Mouse (Mus musculus) MEL (cell line): ENCODE measurements around the gene Ghrl. TPM values are rescaled to one million over a fixed set of nuclear protein-coding genes. Genes with fewer than 3 reads are reported as not detected.

Source experiments
- DNase-seq: peaks from one replicate; pipeline ENCODE4 v3.0.0; 2011; ENCODE audit warnings: low read depth, low spot score
- H3K27ac ChIP-seq: 2 replicates; pipeline ENCODE4 v1.5.1; 2012; ENCODE audit warnings: low read depth, mild to moderate bottlenecking, control low read depth, low read length, moderate library complexity; ENCODE audit not compliant: control insufficient read depth
- H3K27me3 ChIP-seq, 2 experiments: fragments of 150-350 bp in 1 of 2; sonication (generic) in 1 of 2; 2 replicates each; pipeline ENCODE4 v1.6.1; 2012; ENCODE audit warnings: low read length in 2 of 2, mild to moderate bottlenecking in 2 of 2, improper control_type of control experiment in 1 of 2, moderate library complexity in 1 of 2; ENCODE audit not compliant: insufficient read depth in 2 of 2, control insufficient read depth in 1 of 2
- H3K36me3 ChIP-seq, 2 experiments: 2 replicates each; pipeline ENCODE4 v1.6.1; 2012 to 2014; ENCODE audit warnings: low read length in 2 of 2, improper control_type of control experiment in 1 of 2, inconsistent platforms in 1 of 2, mild to moderate bottlenecking in 1 of 2; ENCODE audit not compliant: insufficient read depth in 2 of 2, control insufficient read depth in 1 of 2
- H3K4me1 ChIP-seq, 2 experiments: fragments of 150-350 bp in 1 of 2; sonication (generic) in 1 of 2; 2 replicates each; pipeline ENCODE4 v1.6.1; 2012; ENCODE audit warnings: low read length in 2 of 2, improper control_type of control experiment in 1 of 2, mild to moderate bottlenecking in 1 of 2; ENCODE audit not compliant: insufficient read depth in 2 of 2, control insufficient read depth in 1 of 2
- H3K4me3 ChIP-seq, 2 experiments: fragments of 150-350 bp in 1 of 2; sonication (generic) in 1 of 2; 2 replicates each; pipeline ENCODE4 v1.5.1; 2012; ENCODE audit warnings: low read depth in 2 of 2, low read length in 2 of 2, mild to moderate bottlenecking in 2 of 2, moderate library complexity in 2 of 2, control low read depth in 1 of 2, improper control_type of control experiment in 1 of 2; ENCODE audit not compliant: control insufficient read depth in 1 of 2, insufficient read depth in 1 of 2
- H3K79me2 ChIP-seq: 2 replicates; pipeline ENCODE4 v1.6.1; 2012; ENCODE audit warnings: mild to moderate bottlenecking, low read length, moderate library complexity; ENCODE audit not compliant: control insufficient read depth, poor library complexity, insufficient read depth
- H3K9ac ChIP-seq: 2 replicates; pipeline ENCODE4 v1.6.1; 2012; ENCODE audit warnings: low read depth, mild to moderate bottlenecking, control low read depth, low read length, moderate library complexity; ENCODE audit not compliant: control insufficient read depth, poor library complexity, severe bottlenecking
- H3K9me3 ChIP-seq: fragments of 150-350 bp; sonication (generic); replicated peaks from 2 replicates; pipeline ENCODE4 v1.6.1; 2012; ENCODE audit warnings: mild to moderate bottlenecking, low read length, improper control_type of control experiment, moderate library complexity; ENCODE audit not compliant: insufficient read depth
- CHD1 ChIP-seq: IDR thresholded peaks from 2 replicates; pipeline ENCODE4 v1.6.1; 2012; ENCODE audit warnings: low read depth, mild to moderate bottlenecking, inconsistent platforms, low read length, improper control_type of control experiment
- CTCF ChIP-seq, 3 experiments: IDR thresholded peaks in 2 of 3; conservative IDR thresholded peaks in 1 of 3; 2 replicates each; pipeline ENCODE4 v1.5.1; 2011 to 2012; ENCODE audit warnings: low read length in 3 of 3, low read depth in 2 of 3, mild to moderate bottlenecking in 2 of 3, improper control_type of control experiment in 1 of 3, inconsistent platforms in 1 of 3, mixed read lengths in 1 of 3, moderate library complexity in 1 of 3; ENCODE audit not compliant: control insufficient read depth in 1 of 3, insufficient read depth in 1 of 3, poor library complexity in 1 of 3, severe bottlenecking in 1 of 3
- ELF1 ChIP-seq: IDR thresholded peaks from 2 replicates; pipeline ENCODE4 v1.6.1; 2014; ENCODE audit warnings: low read depth, mild to moderate bottlenecking, inconsistent platforms, low read length, improper control_type of control experiment, moderate library complexity
- EP300 ChIP-seq, 2 experiments: IDR thresholded peaks; 2 replicates each; pipeline ENCODE4 v1.6.1; 2011; ENCODE audit warnings: improper control_type of control experiment in 2 of 2, low read length in 2 of 2, low read depth in 1 of 2, mild to moderate bottlenecking in 1 of 2
- GABPA ChIP-seq: IDR thresholded peaks from 2 replicates; pipeline ENCODE4 v1.6.1; 2012; ENCODE audit warnings: low read depth, mild to moderate bottlenecking, inconsistent platforms, low read length, improper control_type of control experiment, moderate library complexity
- JUND ChIP-seq: IDR thresholded peaks from 2 replicates; pipeline ENCODE4 v1.6.1; 2011; ENCODE audit warnings: low read depth, mild to moderate bottlenecking, improper control_type of control experiment, low read length
- KAT2A ChIP-seq: conservative IDR thresholded peaks from 2 replicates; pipeline ENCODE4 v1.6.1; 2012; ENCODE audit warnings: low read depth, low read length, improper control_type of control experiment, inconsistent platforms
- MAZ ChIP-seq: IDR thresholded peaks from 2 replicates; pipeline ENCODE4 v1.6.1; 2012; ENCODE audit warnings: low read depth, mild to moderate bottlenecking, inconsistent platforms, low read length, improper control_type of control experiment
- MEF2A ChIP-seq: IDR thresholded peaks from 2 replicates; pipeline ENCODE4 v1.6.1; 2014; ENCODE audit warnings: low read depth, mild to moderate bottlenecking, inconsistent platforms, low read length, improper control_type of control experiment; ENCODE audit not compliant: poor library complexity, insufficient replicate concordance, severe bottlenecking; ENCODE audit errors: extremely low read depth
- MXI1 ChIP-seq: IDR thresholded peaks from 2 replicates; pipeline ENCODE4 v1.6.1; 2011; ENCODE audit warnings: mild to moderate bottlenecking, low read depth, low read length, improper control_type of control experiment
- MYB ChIP-seq: IDR thresholded peaks from 2 replicates; pipeline ENCODE4 v1.6.1; 2011; ENCODE audit warnings: mild to moderate bottlenecking, low read depth, low read length, improper control_type of control experiment
- POLR2A ChIP-seq, 2 experiments: IDR thresholded peaks; 2 replicates each; pipeline ENCODE4 v1.6.1; 2011 to 2012; ENCODE audit warnings: low read length in 2 of 2, mild to moderate bottlenecking in 2 of 2, control low read depth in 1 of 2, improper control_type of control experiment in 1 of 2, low read depth in 1 of 2, moderate library complexity in 1 of 2; ENCODE audit not compliant: control insufficient read depth in 1 of 2, insufficient read depth in 1 of 2, poor library complexity in 1 of 2
- SIN3A ChIP-seq: IDR thresholded peaks from 2 replicates; pipeline ENCODE4 v1.6.1; 2012; ENCODE audit warnings: low read length, improper control_type of control experiment, inconsistent platforms
- TBP ChIP-seq: IDR thresholded peaks from 2 replicates; pipeline ENCODE4 v1.8.0; 2011; ENCODE audit warnings: low read depth, low read length, improper control_type of control experiment
- USF1 ChIP-seq: IDR thresholded peaks from 2 replicates; pipeline ENCODE4 v1.6.1; 2014; ENCODE audit warnings: low read depth, mild to moderate bottlenecking, inconsistent platforms, low read length, improper control_type of control experiment, moderate library complexity
- USF2 ChIP-seq, 2 experiments: IDR thresholded peaks; 2 replicates each; pipeline ENCODE4 v1.6.1; 2011 to 2012; ENCODE audit warnings: improper control_type of control experiment in 2 of 2, low read length in 2 of 2, borderline replicate concordance in 1 of 2, inconsistent platforms in 1 of 2, low read depth in 1 of 2, mild to moderate bottlenecking in 1 of 2; ENCODE audit not compliant: insufficient read depth in 1 of 2
- ZMIZ1 ChIP-seq: IDR thresholded peaks from 2 replicates; pipeline ENCODE4 v1.6.1; 2012; ENCODE audit warnings: low read depth, mild to moderate bottlenecking, inconsistent platforms, low read length, improper control_type of control experiment, moderate library complexity
- polyA plus RNA-seq, 2 experiments: library from polyadenylated mRNA; stranded (reverse) in 1 of 2; unstranded in 1 of 2; fragments of >175 nt in 1 of 2; fragments of >200 nt in 1 of 2; gene quantifications; 2 replicates each; pipeline versions ENCODE4 v1.2.1 to v1.2.4; 2012; ENCODE audit warnings: low replicate concordance in 2 of 2, low read depth in 1 of 2; ENCODE audit not compliant: insufficient read length in 2 of 2, insufficient read depth in 1 of 2, missing spikeins in 1 of 2
- total RNA-seq: library from RNA; depleted of rRNA; stranded (reverse); fragments of 300-350 nt; gene quantifications from 2 replicates; pipeline ENCODE4 v1.2.3, GENCODE M21; 2012

Ghrl gene
- total and polyA plus RNA-seq, 3 experiments: 0.81 to 2.8 TPM; not detected in 1

DNA sequence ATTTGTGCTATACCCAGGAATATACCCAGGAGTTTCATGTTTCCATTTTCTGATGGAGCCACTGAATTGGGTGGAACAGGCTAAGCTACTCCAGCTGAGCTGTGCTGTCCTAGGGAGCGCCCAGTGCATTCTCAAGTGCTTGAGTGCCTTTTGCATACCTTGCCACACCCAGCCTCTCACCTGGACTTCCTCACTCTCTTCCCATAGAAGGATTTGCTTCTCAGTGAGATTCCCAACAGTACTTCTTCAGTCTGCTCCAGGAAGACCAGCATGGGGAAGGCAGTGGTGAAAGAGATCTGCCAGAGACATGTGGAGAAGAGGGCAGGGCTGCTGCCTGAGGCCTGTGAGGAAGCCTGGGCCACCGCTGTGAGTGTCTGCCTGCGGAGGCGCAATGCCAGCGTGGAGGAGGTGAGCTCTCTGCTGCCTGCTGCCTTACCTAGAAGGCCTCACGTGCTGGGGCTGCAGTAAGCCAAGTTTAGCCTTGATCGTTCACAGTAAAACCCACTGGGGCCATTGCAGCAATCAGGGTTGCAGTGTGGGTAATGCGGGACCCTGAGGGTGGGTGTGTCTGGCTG, 33.0 kb downstream of the Ghrl start:
- no peaks in the 10 kb centered on the region for H3K9me3 ChIP-seq
- H3K79me2 ChIP-seq: no peaks in the 10 kb centered on the region
- H3K9ac ChIP-seq: no peak overlapping the region
- no peaks in the 10 kb centered on the region for H3K27me3 ChIP-seq
- H3K27ac ChIP-seq: no peak overlapping the region
- H3K4me1 ChIP-seq: peaks cover 11 to 23% of the 10 kb centered on the region in 2 experiments; a peak in 3 of 4 replicates
- H3K4me3 ChIP-seq: no peak overlapping the region
- no peak for TF ChIP-seq SIN3A
- 0 out of 4 replicates have a peak, but pooled peaks of 1 of the 2 experiments have one; percentile 23 for TF ChIP-seq POLR2A (IDR thresholded peaks at IDR 0.05; ENCODE audit: control insufficient read depth in 1 of 2, insufficient read depth in 1 of 2, low read depth in 1 of 2, low read length in 2 of 2, poor library complexity in 1 of 2)
- no peak for TF ChIP-seq KAT2A
- TF ChIP-seq MXI1: no peak
- peaks cover 0 to 20% of the 10 kb centered on the region in 2 experiments; a peak in 2 of 4 replicates for H3K36me3 ChIP-seq
- DNase-seq: no peak

DNA sequence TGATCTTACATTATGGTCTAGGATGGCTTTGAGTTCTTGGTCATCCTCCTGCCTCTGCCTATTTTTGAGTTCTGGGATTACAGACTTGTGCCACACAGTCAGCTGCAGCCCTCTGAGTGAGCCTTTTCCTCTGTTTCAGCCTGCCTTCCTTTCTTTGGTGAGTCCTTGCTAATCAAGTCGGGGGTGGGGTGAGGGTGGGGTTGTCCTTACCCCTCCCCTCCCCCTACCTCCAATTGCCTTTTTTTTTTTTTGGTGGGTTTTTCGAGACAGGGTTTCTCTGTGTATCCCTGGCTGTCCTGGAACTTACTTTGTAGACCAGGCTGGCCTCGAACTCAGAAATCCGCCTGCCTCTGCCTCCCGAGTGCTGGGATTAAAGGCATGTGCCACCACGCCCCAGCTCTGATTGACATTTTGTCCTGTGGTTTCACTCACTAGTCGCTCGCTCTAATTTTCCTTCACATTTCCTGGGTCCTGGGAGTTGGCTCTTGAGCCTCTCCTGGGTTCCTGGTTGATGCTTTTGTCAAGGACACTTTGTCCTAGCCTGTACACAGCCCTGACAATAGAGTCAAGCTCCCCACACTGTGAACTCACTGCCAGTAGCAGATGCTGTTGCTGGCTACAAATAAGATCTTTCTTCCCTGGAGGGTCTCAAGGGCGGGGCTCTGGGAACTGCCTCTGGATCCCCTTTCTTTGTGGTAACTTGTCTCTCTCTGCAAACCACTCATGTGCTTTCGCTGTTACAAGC, 36.4 kb downstream of the Ghrl start:
- no peaks in the 10 kb centered on the region for H3K27me3 ChIP-seq
- H3K4me1 ChIP-seq: peaks cover 8 to 9% of the 10 kb centered on the region in 2 experiments; a peak in 3 of 4 replicates
- H3K9ac ChIP-seq: no peak overlapping the region
- peaks cover 0 to 5% of the 10 kb centered on the region in 2 experiments; a peak in 2 of 4 replicates for H3K36me3 ChIP-seq
- DNase-seq: no peak
- TF ChIP-seq TBP (no peak), CHD1 (no peak), MAZ (no peak), USF1 (no peak), MYB (no peak), ZMIZ1 (no peak), USF2 (IDR thresholded peaks at IDR 0.05; ENCODE audit: borderline replicate concordance in 1 of 2, insufficient read depth in 1 of 2, low read depth in 1 of 2, low read length in 2 of 2) (no peak), GABPA (no peak), EP300 (IDR thresholded peaks at IDR 0.05; ENCODE audit: low read depth in 1 of 2, low read length in 2 of 2) (no peak), MXI1 (no peak), MEF2A (no peak), ELF1 (no peak), JUND (no peak), CTCF (IDR thresholded peaks at IDR 0.05 in 2 of 3, conservative IDR thresholded peaks at IDR 0.05 in 1 of 3; ENCODE audit: control insufficient read depth in 1 of 3, insufficient read depth in 1 of 3, low read depth in 2 of 3, low read length in 3 of 3, poor library complexity in 1 of 3, severe bottlenecking in 1 of 3) (no peak)
- H3K9me3 ChIP-seq: no peaks in the 10 kb centered on the region
- H3K4me3 ChIP-seq: no peak overlapping the region
- H3K27ac ChIP-seq: no peak overlapping the region
- H3K79me2 ChIP-seq: no peaks in the 10 kb centered on the region
